Mouse (Mus musculus) testis, postnatal 14 days (tissue): ENCODE data around the gene Gm49383.
"Not testable (repeated sequence)": the region's sequence is repeated elsewhere in the genome, so short reads cannot be mapped to it uniquely, and the experiment has no call there.

Source experiments
- DNase-seq: peaks from one replicate; pipeline ENCODE4 v3.0.0; 2021; ENCODE audit warnings: low spot score

Gm49383 gene

DNA sequence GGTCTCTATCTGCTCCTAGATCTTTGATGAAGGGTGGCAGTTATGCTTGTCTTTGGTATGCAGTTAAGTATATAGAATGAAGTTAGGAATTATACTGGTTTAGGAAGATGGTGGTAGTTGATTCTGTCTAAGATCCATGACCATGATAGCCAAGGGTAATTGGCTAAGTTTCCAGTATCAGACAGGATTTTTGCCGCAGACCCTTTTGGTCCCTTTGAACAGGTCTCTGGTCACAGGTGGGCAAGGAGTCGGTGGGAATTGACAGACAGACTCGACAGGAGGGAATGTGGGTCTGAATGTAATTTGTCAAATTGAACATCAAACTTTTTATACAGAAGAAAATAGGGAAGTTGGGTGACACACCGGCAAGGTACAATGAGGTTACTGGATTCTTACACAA is 33.3 kb downstream of the Gm49383 start:
- DNase-seq: not testable (repeated sequence)

DNA sequence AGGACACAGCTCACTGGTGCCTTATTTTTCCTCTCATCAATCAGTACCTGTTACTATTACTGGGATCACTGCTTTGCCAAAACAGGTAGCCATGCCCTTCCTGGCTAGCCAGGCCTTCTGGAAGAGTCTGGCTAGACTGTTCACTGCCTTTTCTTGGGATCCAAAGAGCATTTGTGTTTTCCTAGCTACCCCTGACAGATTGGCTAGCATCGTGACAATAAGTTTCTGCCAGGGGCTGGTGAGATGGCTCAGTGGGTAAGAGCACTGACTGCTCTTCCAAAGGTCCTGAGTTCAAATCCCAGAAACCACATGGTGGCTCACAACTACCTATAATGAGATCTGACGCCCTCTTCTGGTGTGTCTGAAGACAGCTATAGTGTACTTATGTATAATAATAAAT is 36.2 kb downstream of the Gm49383 start:
- not testable (repeated sequence) for DNase-seq

DNA sequence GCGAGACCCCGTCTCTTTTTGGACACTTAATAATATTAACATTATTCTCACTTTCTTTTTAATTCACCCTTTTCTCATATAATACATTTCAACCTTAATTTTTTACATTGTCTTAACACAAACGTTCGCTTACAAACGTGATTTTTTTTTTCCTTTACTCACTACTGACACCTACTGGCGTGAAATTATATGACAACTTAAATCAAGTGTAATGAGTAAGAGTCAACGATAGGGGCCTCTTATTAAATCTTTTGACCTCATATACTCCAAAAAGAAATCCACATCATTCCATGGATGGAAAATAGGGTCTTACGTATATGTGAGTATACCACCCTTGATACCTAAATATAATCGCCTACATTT is 37.3 kb downstream of the Gm49383 start:
- DNase-seq: no peak

DNA sequence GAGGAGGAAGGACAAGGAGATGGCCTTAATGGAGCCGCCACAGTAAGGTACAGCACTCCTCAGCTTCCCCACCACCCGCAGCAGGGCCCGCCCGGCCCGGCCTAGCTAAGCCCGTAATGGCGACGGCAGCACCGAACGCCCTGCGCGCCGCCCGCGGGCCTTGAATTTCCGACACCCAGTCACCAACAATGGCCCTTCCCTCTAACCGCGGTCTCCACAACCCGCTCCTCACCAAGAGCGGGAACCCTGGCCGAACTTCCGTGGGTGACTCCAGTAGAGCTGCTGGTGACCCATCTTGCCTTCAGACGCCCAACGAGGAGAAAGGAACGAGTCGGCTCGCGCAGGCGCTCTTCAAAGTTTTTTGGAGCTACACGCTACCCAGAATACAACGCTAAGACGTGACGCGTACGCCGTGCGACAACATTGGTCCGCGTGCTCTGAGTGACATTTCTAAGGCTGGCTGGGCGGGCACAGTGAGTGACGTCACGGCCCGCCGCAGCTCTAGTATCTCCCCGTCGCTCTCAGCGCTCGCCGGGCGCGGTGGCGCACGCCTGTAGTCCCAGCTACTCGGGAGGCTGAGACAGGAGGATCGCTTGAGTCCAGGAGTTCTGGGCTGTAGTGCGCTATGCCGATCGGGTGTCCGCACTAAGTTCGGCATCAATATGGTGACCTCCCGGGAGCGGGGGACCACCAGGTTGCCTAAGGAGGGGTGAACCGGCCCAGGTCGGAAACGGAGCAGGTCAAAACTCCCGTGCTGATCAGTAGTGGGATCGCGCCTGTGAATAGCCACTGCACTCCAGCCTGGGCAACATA is 37.9 kb downstream of the Gm49383 start, which contains the start of gene Rps29:
Gene Rps29, minus strand, starts transcription at position 422 of the 813 bp plus-strand sequence.
- DNase-seq: peak; percentile 97

DNA sequence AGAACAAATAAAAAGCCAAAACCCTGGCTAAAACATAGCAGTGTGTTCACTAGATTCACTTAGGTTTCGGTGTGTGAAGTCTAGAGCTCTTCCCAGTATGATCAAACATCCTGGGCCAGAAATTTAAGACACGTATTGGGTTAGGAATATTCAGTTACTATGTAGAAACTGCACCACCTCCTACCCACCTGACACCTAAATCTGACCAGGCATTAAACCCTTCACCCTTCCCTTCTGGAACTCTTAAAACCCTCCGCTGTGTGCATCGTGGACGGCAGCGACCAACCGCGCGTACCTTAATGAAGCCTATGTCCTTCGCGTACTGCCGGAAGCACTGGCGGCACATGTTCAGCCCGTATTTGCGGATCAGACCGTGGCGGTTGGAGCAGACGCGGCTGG is 38.5 kb downstream of the Gm49383 start:
- DNase-seq: no peak

DNA sequence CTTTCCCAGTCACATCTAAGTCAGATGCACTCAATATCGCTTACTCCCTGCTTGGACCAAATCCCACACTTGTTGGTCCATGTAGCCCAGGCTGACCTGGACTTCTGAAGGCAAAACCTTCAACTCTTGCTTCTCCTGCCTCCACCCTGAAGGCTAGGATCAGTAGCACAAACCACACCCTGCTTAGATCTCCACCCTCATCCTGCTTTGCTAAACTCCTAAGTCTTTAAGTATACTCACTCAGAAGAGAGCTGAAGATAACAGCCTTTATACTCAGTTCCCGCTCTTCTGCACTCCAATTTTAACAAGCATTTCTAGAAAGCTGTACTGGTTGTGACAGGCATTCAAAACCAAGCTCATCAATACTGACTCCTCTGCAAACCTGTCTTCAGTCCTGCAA is 39.8 kb downstream of the Gm49383 start:
- no peak for DNase-seq

DNA sequence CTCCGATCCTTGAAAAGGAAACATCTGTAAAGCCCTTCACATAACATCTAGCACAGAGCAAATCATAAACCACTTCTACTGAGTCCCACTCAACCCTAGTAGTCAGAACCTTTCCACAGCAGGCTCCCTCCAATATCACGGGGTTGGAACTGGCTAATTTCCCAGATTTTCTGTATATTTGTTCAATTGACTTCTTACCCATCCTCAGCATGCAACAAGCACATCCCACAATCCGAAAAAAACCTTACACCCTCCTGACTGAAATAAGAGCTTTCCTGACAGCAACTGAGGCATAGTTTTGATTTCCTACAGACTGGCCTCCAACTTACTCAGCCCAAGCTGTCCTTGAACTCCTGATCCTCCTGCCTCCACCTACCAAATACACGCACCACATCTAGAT is 40.5 kb downstream of the Gm49383 start:
- no peak for DNase-seq

DNA sequence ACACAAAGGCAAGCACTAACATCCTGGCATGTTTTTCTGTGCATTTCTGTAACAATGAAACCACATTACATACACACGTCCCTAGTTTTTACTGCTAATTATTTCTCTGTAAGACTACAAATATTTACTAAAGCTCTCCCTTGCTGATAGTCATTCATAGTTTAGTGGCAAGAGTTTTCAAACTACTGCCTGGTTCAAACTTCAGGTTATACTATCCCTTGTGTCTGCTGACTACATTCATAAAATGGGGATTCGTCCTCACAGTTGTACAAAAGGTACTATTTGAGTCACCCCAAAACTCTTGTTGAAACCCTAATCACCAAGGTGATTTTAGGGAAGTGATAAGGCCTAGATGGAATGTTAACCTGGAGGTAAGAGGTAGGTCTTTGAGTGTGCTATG is 41.0 kb downstream of the Gm49383 start:
- DNase-seq: no peak

DNA sequence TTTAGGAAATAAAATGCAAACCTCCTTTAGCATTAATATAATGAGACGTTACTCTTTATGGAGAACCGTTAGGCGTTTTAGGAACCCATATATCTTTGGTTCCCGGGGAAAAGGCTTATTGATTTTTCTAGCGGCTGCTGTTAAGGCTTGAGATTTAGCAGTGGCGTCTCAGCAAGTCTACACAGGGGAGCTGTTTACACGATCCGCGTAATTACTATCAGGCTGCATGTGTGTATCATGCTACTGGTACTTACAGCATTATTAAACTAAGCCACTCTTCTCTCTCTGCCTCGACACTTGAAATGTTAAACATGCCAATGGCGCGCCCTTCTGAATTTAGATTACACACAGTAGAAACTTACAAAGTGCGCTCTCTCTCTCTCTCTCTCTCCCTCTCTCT is 46.9 kb downstream of the Gm49383 start:
- DNase-seq: no peak

DNA sequence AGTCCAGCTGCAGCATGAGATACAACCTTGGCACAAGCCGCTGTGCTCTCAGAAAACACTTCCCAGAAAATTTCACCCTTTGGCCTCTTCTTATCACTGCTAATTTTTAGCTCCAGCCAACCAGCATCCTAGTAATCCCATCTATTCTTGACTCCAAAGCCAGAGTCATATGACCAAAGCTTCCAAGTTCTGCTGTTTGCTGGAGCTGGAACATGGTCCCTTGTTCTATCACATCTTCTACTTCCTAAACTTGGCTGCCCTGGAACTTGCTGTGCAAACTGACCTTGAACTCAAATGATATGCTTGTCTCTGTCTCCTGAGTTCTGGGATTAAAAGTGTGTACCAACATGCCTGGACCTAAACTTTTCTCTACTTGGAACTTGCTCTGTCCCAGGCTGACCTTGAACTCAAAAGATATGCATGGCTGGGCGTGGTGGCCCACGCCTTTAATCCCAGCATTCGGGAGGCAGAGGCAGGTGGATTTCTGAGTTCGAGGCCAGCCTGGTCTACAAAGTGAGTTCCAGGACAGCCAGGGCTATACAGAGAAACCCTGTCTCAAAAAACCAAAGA is 49.7 kb downstream of the Gm49383 start:
- DNase-seq: no peak

DNA sequence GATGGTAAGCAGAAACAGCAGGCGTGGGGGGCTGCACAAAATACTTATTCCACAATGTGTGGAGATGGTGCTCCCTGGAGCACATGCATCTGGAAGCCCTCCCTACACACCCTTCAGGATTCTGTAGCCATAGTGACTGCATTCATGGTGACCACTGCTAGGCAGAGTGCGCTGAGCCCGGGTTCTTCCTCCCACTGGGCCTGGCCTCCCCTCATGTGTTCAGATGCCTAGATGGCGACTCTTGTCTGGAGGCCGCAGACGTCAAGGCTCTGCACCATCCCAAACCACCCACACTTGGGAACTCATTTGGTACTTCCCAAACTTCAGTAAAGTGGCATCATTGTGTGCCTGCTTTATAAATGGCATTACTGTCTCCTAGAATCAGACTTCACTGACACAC is 53.4 kb downstream of the Gm49383 start:
- DNase-seq: peak; percentile 51

DNA sequence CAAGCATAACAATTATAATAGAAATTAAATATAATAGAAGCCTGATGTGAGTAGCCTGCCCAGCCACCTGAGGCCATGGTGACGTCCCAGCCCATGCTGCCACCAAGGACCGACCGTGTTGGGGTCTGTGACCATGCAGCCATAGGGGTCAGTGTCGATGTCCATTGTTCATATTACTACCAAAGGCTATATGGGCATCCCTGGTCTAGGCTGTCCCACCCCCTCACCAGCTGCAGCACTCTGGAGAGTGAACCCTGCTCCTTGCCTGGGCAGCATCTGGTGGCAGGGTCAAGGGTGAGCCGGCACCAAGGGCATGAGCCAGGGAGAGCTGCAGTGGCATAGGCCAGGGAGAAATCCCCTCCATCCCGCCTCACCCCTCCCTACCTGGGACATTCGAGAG is 57.1 kb downstream of the Gm49383 start:
- DNase-seq: no peak

DNA sequence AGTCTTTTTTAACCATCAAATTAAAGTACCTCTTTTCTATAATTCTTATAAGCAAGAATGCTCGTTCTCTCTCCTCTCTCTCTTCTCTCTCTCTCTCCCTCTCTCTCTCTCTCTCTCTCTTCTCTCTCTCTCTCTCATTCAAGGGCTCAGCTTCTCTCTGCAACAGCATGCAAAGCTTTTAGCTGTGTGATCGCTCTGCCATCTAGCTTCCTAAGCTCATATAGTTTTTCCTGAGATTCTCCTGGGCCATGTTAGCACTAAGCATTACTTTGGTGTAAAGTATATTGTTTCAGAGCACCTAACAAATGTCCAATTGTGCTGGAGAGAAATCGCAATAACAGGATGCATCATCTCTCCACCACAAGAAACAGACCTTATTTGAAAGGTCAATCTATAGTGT is 57.7 kb downstream of the Gm49383 start:
- DNase-seq: no peak
